Mouse (Mus musculus) naive thymus-derived CD4-positive, alpha-beta T cell, adult 2 months (primary cell): ENCODE measurements at regions not wholly inside any gene's neighbourhood (a gene's known extent, or its start where the extent isn't known, plus 50 kb on each side); places are given as distances from the start of the nearest gene placed in this dataset.
A peak's percentile ranks its signal among the peaks of the same experiment; 100 is the strongest.

ENCODE experiments used
- DNase-seq: peaks from one replicate; pipeline ENCODE4 v3.0.0-alpha.2; 2011; ENCODE audit warnings: low read depth

DNA sequence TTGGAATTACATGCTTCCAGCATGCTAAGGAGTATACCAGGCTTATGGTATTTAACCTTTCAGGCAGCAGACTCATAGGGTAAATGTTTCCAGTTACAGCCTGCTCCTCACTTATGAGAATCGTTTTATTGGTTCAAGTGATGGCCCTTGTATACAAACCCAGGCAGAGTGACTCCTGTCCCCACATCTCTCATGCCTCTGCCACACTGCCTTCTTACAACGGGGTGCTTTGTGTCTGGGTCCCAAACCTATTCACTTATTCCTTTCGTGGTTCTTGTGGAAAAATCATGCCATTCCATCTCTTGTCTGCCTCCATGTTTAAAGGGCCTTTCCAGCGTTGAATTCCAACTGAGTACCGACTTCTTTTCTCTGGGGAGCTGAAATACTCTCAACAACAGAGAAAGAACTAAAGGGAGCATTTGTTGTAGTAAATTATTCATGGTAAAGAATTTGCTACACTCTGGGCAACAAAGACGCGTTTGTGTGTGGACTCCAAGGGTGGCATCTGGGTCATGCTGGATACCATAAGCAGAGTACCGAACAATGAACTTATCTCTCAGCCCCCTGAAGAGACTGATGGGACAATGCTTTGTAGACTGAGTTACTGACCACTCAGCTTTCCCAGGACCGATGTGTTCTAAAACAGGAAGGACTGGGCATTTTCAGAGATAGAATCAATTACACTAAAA is 291.6 kb downstream of the Pten start:
- no peak for DNase-seq

DNA sequence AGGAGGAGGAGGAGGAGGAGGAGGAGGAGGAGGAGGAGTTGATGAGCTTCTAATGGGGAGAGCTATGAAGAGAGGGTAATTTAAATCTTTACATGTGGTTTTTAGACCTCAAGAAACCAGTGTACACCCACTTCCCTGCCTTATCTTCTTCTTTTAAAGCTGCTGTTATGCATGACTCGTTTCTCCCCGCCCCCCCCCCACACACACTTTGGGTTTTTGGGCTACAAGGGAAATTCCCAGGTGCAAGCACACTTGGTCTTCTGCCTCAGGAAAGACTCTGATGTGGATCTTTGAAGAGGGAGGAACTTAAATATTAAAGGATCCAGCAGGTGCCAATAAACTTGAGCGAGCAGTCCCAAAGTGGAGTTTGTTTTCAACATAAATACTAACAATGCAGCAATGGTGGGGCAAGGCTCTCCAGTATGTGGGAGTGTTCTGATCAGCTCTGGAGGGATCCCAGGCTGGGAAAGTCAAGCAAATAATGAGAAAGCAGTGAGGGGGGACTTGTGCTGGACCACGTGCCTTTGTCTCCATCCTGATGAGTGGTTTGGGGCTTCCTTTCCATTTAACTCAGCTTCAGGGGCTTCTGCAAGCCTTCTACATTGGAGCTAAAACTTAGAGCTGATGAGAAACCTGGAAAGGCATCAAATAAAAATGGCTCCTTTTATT is 296.0 kb downstream of the Pten start:
- peak; percentile 63 for DNase-seq

DNA sequence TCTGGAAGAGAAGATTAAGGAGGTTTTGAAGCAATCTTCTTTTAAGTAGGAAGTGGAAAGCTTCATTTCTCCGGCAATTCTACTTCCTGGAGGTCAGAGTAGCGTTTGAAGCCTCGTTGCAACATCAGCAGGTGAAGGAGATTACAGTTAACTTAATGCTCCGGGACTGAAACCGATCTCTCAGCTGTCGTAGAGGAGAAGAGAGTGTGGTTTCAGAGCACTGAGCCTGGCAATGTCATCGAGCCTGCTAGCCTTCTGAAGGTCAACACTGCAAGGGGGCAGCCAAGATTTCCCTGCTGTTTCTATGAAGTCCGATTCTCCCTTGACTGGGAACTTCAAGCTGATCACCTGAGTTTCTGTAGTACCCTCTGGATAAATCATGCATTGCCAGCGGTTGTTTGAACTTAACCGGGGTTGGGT is 299.1 kb downstream of the Pten start:
- DNase-seq, result peak; percentile 47

DNA sequence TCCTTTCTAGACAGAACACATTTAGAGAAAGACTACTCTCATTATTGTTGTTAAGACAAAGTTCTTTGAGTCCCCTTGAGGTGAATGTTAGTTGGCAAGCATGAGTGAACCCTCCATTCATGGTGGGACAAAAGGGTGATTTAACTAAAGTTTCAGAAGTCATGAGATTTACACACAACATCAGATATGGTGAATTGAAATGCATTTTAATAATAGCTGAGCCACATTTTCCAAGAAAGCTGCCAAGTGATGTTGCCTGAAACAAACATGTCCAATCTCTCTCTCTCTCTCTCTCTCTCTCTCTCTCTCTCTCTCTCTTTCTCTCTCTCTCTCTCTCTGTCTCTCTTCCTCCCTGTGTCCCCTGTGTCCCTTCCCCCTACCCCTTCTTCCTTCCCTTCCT is 303.7 kb downstream of the Pten start:
- no peak for DNase-seq

- no peak for DNase-seq
Observed at GRCm38 (mm10) chr19:33062165-33063058, 305.1 kb downstream of the Pten start.

DNA sequence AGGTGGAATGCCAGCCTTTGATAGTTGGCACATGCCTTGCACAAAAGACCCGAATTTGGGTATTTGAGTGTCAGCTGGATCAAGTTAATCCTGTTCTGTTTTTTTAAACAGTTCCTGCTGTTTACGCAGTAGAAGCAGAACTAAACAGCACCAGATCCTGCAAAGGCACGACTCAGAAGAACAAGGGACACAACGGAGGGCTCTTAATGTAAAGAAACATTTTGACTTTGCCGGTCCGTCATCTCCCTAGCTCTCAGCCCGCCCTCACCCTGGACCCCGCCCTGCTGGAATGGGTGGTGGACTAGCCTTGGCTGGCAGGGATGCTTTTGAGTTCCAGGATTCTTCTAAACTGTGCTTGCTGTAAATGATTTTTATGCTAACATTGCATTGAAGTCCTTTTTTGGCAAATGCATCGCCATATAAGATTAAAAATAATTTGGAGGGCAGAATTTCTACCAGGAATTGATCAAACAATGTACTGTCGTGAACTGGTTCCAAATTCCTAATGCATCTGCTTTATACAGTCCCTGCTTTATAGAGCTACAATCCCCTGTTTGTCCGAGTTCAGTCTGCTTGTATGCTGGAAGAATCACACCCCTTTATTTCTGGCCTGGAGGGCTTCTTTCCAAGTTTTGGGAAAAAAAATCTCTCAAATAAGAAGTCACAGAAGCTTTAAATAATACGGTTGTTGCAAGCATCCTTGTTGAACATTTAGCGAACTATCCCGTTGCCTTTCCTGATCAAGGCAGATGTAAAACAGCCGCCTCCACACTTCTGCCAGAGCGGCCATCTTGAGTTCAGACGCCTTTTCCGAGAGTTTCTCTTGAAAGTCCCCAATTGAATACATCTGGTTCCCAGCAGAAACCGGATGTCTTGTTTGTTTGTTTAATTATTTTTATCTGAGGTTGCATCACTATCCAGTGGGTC is 308.2 kb downstream of the Pten start:
- DNase-seq, result no peak

- DNase-seq, result no peak
Observed at GRCm38 (mm10) chr19:33068351-33068955, 311.2 kb downstream of the Pten start.

GRCm38 (mm10) chr19:33069761-33070160 is 312.5 kb downstream of the Pten start:
- DNase-seq, result no peak

GRCm38 (mm10) chr19:33072299-33072698 is 315.0 kb downstream of the Pten start:
- no peak for DNase-seq

- DNase-seq, result no peak
Observed at GRCm38 (mm10) chr19:33074907-33075306, 317.2 kb downstream of the Rnls start.

DNA sequence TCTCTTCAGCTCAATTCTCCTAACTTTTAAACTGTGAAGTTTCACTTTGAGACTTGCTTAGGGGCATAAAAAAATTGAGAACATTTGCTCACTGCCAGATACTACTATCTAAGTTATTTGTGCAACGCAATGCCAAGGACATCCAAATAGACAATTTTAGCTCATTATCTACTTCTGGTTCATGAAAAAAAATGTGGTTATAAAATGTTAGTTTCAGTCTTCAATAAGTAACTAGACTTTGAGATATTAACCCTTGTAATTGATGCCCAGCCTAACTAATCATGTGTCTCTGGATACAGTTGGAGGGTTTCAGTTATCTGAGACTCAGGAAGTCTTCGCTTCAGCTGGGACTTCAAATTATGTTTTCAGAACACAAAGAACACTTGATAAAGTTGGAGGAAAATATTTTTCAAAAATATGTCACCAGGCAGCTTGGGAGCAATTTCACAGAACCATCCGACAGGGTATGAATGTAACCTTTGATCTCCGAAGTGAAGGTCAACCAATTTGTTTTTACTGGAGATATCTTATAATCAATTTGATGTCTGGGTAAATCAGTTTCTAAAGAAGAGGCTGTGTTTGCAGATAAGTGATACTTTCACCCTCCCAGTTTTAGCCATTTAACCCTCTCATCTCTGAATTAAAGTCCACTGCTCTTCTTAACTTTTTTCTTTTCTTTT is 313.3 kb downstream of the Rnls start:
- DNase-seq, result no peak

GRCm38 (mm10) chr19:33079959-33080358 is 312.1 kb downstream of the Rnls start:
- DNase-seq, result no peak

DNA sequence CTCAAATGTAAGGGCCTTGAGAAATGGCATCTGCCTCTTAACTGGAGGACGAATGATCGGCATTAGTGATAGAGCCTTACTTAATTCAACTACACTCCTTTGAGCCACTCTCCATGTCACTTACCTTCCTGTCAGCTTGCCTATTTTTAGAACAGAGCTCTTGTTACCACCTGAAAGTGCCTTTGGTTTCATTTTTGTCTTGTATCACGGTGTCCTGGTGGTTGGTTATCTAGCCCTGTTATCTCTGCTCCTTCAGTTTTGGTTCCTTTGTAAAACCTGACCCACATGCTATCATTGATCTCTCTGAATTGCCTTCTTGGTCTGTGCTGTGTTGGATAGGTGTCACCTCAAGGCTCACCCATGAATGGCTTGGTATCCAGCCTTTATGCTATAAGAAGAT is 310.6 kb downstream of the Rnls start:
- peak; percentile 78 for DNase-seq

DNA sequence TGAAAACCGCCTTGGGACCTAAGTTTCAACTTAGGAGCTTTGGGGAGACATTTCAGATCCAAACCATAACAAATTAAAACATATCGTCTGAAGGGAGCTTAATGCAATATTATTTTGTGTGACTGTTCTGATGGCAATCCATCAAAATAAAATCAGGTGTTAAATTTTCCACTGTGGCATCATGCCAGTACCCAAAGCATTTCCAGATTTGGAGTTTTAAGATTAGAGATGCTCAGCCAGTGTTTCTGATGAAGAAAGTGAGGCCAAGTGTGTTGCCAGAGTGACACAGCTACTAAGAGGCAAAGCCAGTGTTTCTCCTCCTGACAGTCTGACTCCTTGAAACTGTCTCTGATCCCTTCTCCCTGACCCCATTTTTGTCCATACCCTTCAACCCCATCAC is 308.7 kb downstream of the Rnls start:
- no peak for DNase-seq

DNA sequence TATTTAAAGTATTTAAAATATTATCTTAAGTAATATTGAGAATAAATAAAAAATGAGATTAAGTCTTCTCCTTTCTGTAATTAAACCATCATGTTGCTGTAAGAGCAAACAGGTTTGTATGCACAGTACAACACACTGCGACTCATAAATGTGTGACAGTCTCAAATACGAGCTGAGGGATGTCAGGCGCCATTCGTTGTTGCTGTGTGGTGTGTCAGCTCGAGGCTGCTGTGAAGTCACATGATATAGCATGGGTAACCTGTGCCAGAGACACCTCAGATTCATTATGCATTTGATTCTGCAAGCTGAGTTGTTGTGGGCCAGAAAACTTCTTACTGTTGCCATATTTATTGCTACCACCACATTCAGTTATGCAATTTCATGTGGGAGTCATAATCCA is 307.4 kb downstream of the Rnls start:
- DNase-seq, result no peak
